Mouse (Mus musculus): ENCODE results near the gene Rab3il1. TPM values are rescaled to one million over a fixed set of nuclear protein-coding genes. Genes with fewer than 3 reads are reported as not detected.

Rab3il1 gene
- total RNA-seq, 2 experiments from 2014 or later: 9.6 to 10.2 TPM

DNA sequence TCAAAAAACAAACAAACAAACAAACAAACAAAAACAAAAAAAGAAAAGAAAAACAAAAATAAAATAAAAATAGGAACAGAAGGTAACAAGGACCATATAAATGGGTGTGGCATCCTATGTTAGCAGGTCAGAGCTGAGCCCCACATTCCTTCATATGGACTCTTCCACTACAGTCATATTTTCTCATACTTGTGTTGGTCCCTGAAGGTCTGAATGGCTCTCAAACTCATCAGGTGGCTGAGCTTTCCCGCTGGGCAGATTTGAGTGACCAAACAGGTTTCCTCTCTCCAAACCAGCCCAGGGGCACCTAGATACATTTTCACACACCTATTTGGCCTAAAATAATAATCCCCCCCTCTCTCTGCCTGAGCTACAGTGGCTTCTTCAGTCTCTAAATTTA is 9.9 kb downstream of the Rab3il1 start:
- DNase-seq (ENCODE audit: low spot score in 2 of 2): no peak

DNA sequence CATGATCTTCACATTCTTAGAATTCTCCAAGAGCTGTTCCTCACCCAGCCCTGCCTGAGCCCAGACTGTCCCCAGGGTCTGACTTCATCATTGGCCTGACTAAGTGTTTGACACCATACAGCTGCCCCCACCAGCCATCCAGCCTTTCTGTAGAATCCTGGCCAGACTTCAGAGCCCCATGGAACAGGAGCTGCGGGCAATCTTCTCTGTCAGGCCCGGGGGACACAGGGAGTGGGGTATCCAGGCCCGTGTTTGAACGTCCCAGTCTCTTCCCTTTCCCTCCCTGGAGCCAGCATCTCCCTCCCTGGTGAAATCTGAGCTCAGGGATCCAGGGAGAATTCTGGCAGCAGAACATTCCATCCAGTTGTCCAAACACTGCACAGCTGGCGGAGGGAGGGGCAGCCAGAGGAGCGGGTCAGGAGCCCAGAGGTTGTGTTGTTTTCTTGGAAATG is 11.4 kb downstream of the Rab3il1 start:
- no peak for DNase-seq (ENCODE audit: low spot score in 2 of 2)

GRCm38 (mm10) chr19:10013348-10013747 is 11.9 kb downstream of the Rab3il1 start:
- no peak for DNase-seq (ENCODE audit: low spot score in 2 of 2)

DNA sequence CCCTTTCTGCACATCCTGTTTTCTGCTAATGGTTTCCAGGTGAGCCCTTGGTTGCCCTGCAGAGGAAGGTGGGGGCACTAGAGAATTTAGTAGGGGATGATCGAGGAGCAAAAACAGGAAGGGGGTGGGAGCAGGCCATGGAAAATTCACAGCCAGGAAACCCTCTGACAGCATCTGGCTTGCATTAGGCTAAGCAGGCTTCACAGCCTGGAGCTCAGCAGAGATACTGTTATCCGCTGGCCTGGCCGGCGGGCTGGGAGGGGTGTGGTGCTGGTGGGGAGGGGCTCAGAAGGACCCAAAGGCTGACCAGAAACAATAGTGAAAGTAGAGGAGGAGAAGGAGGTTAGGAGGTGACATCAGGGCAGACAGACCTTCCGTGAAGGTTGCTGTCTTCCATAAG is 12.4 kb downstream of the Rab3il1 start:
- no peak for DNase-seq (ENCODE audit: low spot score in 2 of 2)

DNA sequence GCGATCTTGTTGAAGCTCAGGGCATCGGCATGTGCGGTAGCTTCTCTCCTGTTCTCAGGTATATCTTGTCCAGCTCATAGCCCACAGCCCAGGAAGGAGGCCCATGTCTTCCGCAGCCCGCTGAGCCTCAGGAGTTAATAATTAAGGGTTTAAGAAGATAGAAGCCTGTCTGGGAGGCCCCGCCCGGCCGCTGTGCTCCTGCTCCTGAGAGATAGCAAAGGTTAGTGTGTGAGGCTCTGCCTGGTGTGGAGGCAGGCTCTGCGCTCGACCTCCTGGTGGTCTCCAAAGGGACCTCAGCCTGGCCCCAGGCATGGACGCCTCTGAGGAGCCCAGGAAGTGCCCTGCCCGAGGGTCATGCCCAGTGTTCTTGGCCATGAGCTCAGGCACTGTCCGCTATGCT is 13.4 kb downstream of the Rab3il1 start:
- no peak for DNase-seq (ENCODE audit: low spot score in 2 of 2)

- DNase-seq (ENCODE audit: low spot score in 2 of 2): no peak
Observed at GRCm38 (mm10) chr19:10015442-10015841, 14.0 kb downstream of the Rab3il1 start.

GRCm38 (mm10) chr19:10016151-10016550 is 14.7 kb downstream of the Rab3il1 start:
- no peak for DNase-seq (ENCODE audit: low spot score in 2 of 2)

DNA sequence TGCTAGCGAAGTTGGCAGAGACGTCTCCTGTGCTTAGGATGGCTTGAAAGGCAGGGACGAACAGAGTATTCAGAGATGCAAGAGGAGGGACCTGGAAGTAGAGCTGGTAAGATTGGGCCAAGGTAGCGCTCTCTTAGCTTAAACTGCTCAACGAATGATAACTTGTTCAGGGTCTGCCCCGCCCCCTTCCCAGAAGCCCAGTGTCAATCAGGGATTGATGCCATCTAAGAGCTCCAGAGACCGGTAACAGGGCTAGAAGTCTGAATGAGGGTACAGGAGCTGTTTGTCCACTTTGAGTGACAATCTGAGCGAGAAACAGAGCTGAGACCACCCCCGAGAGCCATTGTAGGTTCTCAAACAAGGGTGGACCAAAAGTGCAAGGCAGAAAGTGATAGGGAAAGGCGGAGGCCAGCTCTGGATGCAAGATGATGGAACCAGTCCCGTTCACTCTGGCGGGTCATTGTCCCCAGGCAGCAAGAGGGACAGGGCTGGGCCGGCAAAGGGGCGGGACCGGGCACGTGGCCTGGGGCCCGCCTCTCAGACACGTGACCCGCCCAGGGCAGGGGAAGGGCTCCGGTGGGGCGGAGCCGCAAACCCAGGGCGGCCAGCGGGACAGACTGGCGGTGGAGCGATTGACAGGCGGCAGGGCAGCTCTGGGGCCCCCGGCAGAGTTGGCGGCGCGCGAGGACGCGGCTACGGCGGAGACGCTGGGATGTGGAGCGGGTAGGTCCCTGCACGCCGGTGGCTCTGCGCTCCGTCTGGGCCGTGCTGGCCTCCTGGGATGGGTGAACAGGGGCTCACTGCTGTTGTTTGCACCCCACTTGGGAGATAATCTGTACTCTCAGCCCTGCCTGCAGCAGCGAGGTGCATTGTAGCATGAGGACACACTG is 16.4 kb downstream of the Rab3il1 start:
- peak; percentile 69 to 77 for DNase-seq (ENCODE audit: low spot score in 2 of 2)

- DNase-seq (ENCODE audit: low spot score in 2 of 2): no peak
Observed at GRCm38 (mm10) chr19:10018527-10018818, 17.0 kb downstream of the Rab3il1 start.

- no peak for DNase-seq (ENCODE audit: low spot score in 2 of 2)
Observed at GRCm38 (mm10) chr19:10019214-10019760, 17.8 kb downstream of the Rab3il1 start.

DNA sequence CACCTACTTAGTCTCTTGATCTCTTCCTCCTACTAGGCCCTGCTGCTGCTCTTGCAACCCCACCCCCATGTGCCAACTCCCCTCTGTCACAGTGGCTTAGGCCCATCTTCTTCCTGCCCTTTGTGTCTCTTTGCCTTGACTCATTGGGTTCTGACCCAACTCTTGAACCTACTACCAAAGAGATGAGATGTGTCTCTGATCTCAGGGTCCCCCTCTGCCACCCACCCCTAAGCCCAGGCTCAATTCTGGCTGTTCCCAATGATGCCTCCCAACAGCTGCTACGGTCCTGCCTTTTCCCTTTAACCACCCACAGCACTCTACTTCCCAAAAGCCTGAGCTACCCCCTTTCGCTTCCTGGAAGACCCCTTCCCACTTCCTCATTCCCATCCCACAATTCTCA is 20.5 kb downstream of the Rab3il1 start:
- DNase-seq (ENCODE audit: low spot score in 2 of 2): no peak

DNA sequence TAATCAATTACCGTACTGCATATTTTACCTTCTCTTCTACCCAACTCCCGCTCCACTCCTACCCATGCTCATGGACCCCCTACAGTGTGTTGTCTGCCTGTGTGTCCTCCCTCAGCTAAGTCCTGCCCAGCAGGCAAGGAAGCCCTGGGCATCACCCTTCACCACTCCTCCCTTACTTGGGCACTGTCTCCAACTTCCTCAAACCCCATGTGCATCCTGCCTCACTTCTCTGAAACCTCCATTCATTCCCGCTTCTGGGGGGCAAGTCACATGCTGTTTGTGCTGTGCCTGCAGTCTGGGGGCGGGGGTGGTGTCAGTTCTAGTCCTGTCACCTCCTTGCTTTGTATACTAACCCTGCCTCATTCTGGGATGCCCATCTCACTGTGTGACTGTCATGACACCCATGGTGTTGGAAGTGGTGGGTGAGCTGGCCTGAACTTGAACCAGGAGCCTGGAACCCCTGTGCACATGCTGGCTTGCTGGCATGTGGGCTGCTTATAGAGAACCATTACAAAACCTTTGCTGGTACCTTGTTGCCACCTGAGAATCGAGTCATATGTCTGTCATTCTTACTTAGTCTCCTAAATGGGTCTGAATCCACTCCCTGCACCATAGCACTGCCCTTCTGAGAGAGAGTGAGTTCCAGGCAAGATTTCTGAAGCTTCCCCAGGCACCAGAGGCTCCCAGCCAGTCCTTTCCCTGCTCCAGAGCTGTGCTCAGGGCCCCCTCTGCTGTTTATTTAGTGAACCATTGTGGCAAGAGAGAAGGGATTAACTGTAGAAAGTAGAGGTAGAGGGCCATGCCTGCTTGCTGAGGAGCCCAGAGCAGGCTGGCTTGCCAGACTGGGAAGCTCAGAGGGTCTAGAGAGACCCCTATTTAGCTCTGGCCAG is 21.2 kb downstream of the Rab3il1 start:
- DNase-seq (ENCODE audit: low spot score in 2 of 2): peak; percentile 49

DNA sequence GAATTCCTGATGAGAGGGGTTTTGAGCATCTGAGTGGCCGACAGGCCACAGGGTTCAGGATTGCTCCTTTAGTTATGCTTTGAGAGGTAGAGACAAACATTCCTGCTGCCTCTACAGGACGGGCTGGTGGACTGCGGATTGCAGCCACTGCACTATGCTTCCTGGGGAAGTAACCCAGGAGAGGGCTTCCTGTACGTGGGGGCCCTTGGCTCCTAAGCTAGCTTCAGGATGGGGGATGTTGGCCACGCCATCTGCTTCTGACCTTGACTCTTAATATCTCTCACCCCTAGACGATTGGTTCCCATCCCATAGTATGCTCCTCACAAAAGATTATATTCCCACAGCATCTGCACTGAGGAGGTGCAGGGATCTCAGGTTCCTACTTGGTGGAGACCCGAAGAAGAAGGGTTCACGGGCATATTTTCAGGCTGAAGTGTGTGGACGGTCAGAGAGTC is 21.9 kb downstream of the Rab3il1 start:
- DNase-seq (ENCODE audit: low spot score in 2 of 2): no peak

DNA sequence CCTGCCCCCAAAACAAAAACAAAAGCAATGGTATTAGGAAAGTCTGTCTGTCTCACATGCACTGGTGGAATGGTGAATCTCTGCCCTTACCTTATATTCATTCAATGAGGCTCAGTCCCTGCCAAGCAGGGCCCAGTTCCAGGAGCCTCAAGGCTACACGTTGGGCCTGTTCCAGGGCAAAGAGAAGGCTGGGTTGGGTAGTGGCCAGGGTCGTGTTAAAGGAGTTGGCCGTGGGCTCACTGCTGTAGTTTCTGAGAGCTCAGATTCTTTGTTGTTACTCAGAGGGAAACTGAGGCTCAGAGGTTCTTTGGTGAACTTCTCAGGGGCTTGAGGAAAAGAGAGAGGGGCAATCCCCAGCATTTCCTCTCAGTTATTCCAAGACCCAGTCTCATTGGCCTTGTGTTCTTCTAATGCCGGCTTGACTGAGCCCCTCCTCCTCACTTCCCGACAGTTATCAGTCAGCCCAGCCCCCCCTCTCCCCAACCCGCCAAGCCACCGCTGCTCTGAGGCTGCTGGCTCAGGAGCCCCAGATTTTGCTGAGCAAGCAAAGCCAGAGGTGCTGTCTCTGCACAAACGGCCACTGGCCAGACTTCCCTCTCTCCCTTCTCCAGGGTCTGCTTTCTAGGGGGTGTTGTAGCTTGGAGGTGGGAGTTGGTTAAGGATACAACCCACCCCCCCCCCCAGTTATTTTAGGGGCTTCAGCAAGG is 23.9 kb downstream of the Rab3il1 start:
- no peak for DNase-seq (ENCODE audit: low spot score in 2 of 2)

GRCm38 (mm10) chr19:10029746-10030145 is 28.3 kb downstream of the Rab3il1 start:
- DNase-seq (ENCODE audit: low spot score in 2 of 2): no peak

GRCm38 (mm10) chr19:10033211-10033973 is 31.9 kb downstream of the Rab3il1 start:
- DNase-seq (ENCODE audit: low spot score in 2 of 2): peak; percentile 58 to 65

DNA sequence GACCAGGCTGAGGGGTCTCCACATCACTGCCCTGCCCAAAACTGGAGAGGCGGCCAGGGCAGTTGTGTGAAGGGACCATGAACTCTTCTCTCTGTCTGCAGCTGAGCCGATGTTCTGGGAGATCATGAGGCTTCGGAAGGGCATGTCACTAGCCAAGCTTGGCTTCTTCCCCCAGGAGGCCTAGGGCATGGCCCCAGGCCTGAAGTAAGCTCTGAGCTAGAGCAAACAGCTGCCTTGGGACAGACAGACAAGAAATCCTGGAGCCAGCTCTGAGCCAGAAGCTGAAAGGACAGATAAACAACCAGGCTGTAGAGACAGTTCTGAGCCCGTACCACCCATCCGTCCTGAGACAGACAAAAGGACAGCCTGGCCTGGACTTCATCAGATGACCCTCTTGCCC is 32.9 kb downstream of the Rab3il1 start:
- no peak for DNase-seq (ENCODE audit: low spot score in 2 of 2)

DNA sequence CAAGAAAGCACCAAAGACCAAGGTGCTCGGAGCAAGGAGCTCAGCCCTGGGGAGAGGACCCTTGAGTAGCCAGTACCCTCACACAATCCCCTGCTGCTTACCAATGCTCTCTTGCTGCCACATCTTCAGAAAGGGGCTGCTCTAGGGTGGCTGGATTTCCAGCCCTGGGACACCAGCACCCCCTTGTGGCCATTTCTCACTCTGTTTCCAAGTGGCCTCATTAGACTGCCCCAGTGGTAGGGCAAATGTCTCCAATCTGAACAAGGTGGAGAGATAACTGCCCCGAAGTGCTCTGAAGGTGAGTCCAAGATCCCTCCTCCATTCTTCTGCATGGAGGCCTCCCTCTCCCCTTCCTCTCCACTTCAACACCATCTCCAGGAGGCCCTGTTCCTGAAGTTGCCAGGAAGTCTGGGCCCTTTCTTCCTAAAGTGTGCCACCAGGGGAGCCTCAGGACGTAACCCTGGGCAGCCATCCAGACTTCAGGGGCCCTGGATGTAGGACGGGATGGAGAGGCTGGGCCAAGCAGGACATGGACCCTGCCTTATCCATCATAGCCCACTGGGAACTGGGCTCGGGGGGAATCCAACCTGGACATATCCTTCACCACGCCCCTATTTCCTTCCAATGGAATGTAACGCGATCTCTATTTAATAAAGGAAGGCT is 33.4 kb downstream of the Rab3il1 start:
- DNase-seq (ENCODE audit: low spot score in 2 of 2): peak; percentile 72 to 90

GRCm38 (mm10) chr19:10037534-10037933 is 36.1 kb downstream of the Rab3il1 start:
- no peak for DNase-seq (ENCODE audit: low spot score in 2 of 2)

DNA sequence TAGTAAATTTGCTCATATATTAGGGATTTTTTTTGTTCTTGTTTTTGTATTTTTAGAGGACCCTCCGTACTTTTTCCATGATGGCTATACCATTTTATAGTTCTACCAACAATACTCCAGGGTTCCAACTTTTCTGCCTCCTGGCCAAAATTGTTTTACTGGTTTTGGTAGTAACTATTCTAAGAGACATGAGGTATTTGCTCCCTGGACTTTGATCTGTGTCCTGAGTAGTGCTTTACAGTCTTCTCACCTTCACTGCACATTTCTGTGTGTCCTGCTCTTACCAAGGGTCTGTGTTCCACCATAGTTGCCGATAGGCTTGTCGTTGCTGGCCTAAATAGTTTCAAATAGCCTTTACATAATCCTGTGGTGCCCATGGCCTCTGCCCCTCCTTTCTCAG is 36.9 kb downstream of the Rab3il1 start:
- DNase-seq (ENCODE audit: low spot score in 2 of 2): no peak
